Mouse (Mus musculus): ENCODE results near the gene Fkbp10.

GRCm38 (mm10) chr11:100400842-100401241 is 14.7 kb upstream of the Fkbp10 start:
- no peak for TF ChIP-seq CTCF (IDR thresholded peaks at IDR 0.05; ENCODE audit: borderline replicate concordance, insufficient read depth, low read depth, low read length)
- no peak for TF ChIP-seq POLR2A (IDR thresholded peaks at IDR 0.05; ENCODE audit: borderline replicate concordance, insufficient read depth, low read length)

Measured in cerebellum, adult 2 months (tissue).